Mouse (Mus musculus) gastrocnemius, postnatal 14 days (tissue): Measurements from ENCODE around the gene Pced1b. TPM values are rescaled to one million over a fixed set of nuclear protein-coding genes. Genes with fewer than 3 reads are reported as not detected.

ENCODE experiments used
- DNase-seq: peaks from one replicate; pipeline ENCODE4 v3.0.0; 2021; ENCODE audit warnings: mixed read lengths
- intact Hi-C: fragments of 180-260 bp; cut with DNase I; formaldehyde crosslinking; loops from one replicate; pipeline ENCODE4 v1.15.1; 2025; ENCODE audit warnings: low total_unique reads
- total RNA-seq, 2 experiments: library from RNA; stranded (reverse); gene quantifications; 2 replicates each; pipeline ENCODE4 v1.2.3; 2021

The Pced1b gene
- total RNA-seq, 2 experiments from 2014 or later: 3.7 to 4.1 TPM

DNA sequence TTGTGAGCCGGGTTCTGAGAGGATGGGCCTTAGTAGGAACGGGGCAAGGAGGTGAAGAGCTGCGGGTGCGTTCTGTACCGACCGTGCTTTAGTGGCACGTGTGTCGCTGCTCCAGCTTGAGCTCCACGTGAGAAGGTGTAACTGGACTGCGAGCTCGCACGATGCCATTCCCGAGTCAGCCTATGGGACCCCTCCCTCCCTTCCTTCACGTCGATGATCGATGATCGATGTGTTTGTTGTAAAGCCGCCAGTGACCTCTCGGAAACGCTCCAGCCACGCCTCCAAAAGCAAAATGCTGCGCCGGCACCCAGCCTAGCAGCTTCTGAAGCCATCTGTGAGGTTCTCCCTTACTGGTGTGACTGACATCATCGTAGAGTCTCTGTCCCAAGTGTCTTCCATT, 76.6 kb downstream of the Pced1b start:
- intact Hi-C loops: no loop called here
- DNase-seq: no peak

- intact Hi-C loops: no loop called here
These were observed 77.4 kb downstream of the Pced1b start for GRCm38 (mm10) chr15:97324311-97324710.

DNA sequence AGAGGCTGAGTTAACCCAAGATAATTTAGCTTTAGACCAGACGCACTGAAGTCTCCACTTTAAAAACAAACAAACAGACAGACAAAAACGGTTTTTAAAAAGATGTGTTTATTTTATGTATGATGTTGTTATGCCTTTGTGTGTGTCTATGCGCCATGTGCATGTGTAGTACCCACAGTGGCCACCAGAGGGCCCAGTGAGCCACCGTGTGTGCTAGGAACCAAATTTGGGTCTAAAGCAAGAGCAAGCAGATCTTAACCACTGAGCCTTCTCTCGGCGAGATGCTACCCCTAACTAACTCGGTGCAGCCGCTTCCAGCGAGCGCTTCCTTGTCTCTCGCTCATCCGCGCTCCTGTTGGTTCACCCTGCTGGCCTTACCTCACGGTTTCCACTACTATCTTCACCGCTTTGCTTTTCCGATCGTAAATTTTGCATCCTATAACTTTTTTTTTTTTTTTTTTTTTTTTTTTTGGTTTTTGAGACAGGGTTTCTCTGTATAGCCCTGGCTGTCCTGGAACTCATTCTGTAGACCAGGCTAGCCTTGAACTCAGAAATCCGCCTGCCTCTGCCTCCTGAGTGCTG, 80.7 kb downstream of the Pced1b start:
- intact Hi-C loops: no loop called here
- no peak for DNase-seq

More at GRCm38 (mm10) chr15:97324311-97324710, 77.4 kb downstream of the Pced1b start:
- DNase-seq: no peak

DNA sequence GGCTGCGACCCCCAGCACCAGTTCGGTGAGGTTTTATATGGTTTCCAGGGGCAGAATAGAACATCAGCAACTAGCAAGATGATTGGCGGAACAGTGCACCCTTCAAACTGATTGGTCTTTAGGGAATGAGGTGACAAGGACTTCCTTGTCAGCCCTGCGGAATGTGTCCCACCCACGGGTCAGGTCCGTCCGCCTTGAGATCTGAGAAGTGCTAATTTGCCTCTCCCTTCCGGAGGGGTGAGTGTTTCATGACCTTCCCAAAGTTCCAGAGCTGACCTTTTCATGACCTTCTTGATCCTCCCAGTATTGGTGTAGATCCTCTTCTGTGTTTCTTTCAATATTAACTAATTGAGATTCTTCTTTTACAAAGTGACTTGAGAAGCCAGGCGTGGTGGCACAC, 85.7 kb downstream of the Pced1b start:
- DNase-seq: no peak
- intact Hi-C loops: no loop called here

- intact Hi-C loops: no loop called here
- DNase-seq: no peak
These were observed 90.9 kb downstream of the Pced1b start for GRCm38 (mm10) chr15:97337636-97338352.

DNA sequence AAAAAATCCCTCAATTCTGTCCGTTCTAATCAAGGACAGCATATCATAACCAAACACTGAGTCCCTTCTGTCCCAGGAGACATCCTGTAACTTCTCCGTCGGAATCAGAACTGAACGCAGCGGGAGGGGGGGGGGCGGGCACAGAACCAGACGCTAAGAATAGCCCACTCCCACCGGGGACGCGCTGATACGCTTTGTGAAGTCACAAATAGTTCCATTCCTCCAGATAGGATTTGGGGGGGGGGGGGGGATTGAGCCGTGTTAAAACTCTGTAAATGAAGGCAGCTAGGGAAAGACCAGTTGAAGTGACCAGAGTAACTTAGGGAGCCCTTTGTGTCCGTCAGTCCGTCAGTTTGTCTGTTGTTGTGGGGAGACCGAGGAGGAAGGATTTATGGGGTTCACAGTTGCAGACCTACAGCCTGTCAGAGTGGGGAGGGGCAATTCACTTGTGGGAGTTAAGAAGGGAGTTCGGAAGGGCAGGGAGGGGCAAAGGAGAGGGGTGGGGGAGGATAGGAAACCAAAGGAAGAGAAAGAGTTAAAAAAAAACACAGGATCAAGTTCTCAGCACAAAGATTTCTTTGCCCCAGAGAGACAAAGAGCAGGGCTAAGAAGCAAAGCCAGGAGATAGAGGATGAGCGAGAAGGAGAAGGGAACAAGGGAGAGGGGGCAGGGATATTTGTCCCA, 91.6 kb downstream of the Pced1b start:
- intact Hi-C loops: no loop called here
- DNase-seq: no peak

DNA sequence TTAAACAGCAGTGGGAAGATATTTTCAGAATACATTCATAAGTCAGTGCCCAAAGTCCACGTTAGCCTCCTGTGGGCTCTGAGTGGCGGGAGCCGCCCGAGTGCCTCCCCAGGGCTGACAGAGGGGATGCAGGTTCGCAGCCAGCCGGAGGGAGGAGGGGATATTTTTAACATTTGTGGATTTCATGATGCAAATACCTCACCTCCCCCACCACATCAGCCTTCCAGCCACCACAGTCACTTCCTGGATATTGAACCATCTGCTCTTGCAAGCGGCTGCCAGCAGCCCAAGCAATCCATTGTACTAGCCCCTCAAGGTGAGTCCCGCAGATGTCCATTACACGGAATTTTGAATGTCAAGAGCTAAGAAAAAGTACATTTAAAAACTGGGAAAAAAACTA, 95.4 kb downstream of the Pced1b start:
- intact Hi-C loops: no loop called here
- no peak for DNase-seq

DNA sequence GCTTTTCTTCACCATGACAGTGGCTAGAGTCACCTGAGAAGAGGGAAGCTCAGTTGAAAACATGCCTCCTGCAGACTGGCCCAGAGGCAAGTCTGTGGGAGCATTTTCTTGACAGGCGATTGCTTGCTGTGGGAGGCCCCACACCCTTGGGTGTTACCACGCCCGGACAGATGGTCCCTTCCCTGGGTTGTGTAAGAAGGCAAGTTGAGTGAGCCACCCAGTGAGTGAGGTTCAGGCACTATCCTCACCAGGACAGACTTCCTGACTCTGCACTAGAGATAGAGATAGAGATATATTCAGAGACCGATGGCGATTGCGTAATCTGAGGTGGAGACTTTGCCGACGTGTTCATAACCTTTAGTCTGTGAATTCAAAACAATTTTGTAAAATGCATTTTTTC, 96.0 kb downstream of the Pced1b start:
- DNase-seq: no peak
- intact Hi-C loops: no loop called here

DNA sequence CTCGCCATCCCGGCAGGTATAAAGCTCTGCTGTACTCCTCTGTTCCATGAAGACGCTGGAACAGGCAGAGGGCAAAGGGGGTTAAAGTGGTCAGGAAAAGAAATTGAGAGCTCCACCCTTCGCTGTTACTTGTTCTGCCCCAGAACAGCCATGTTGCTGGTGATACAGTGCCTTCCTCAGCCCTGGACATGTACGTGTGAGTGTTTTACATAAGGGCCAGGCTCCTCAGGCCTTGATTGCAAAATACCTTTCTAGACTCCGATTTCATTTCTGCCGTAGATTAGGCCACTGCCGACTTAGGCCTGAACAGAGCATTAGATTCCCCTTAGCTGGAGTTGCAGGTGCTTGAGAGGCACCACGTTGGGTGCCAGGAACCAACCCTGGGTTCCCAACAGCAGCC, 97.0 kb downstream of the Pced1b start:
- no peak for DNase-seq
- intact Hi-C loops: no loop called here

- intact Hi-C loops: no loop called here
- no peak for DNase-seq
These were observed 98.2 kb downstream of the Pced1b start for GRCm38 (mm10) chr15:97345110-97345509.

DNA sequence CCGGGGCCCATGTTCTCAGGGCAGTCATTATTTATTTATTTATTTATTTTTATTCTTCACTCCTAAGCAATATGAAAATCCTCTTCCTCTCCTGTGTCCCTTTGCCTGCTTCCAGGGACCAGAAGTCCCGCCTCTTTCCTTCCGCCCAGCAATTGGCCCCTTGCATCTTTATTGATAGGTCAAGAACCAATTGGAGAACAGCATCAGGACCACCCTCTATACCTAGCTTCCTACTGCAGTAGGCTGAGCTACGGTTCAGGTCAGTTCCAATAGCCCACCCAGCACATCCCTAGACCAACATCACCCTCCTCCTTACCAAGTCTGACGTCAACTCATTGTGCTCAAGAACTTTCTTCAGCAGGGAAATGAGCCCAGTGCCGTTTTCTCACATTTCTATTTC, 99.0 kb downstream of the Pced1b start:
- intact Hi-C loops: no loop called here
- no peak for DNase-seq

DNA sequence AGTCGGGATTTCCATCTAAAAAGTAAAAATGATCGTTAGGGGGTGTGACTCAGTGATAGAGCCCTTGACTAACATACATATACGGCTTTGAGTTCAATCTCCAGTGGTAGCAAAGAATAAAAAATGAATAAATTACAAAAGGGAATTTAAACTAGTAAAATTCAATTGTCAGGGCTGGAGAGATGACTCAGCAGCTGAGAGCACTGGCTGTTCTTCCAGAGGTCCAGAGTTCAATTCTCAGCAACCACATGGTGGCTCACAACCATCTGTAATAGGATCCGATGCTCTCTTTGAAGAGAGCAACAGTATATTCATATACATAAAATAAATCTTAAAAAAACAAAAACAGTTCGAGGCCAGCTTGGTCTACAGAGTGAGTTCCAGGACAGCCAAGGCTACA, 99.5 kb downstream of the Pced1b start:
- no peak for DNase-seq
- intact Hi-C loops: no loop called here

GRCm38 (mm10) chr15:97346897-97347296, 100.0 kb downstream of the Pced1b start:
- intact Hi-C loops: no loop called here
- no peak for DNase-seq

DNA sequence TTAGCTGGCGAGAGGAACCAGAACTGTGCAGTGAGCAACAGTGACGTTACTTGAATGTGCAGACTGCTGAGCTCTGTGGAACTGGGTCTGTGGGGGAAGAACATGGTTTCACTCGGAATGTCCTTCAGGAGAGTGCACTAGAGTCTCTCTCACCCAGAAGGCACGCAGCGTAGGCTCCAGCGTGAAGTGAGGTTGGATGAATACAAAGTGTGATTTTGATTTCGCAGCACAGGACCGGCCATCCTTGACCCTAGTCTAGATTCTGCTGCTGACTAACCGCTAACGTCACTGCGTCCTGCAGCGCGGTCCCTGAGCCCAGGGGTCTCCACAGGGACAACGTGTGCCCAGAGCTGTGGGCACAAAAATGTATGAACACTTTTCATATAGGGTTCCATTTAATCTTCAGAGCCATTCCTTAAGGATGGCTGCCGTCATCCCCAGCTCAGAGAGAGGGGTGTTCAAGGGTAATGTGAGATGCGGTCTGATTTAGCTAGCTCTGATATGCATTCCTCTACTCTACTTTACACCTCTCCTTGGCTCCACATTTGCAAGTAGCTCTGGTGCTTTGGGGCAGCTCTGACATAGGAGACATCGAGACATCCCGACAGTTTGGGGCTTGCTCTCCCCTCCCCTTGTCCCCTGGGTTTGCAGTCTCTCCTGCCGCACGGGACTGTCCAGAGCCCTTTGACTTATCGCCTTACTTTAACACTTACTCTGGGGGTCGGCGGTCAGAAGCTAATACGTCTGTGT, 101.8 kb downstream of the Pced1b start:
- DNase-seq: no peak
- intact Hi-C loops: no loop called here

GRCm38 (mm10) chr15:97350528-97350927, 103.6 kb downstream of the Pced1b start:
- DNase-seq: no peak
- intact Hi-C loops: loop anchor here (10.0 kb wide), 1 partner anchor 1644 kb away; no protein-coding TSS in a partner anchor

DNA sequence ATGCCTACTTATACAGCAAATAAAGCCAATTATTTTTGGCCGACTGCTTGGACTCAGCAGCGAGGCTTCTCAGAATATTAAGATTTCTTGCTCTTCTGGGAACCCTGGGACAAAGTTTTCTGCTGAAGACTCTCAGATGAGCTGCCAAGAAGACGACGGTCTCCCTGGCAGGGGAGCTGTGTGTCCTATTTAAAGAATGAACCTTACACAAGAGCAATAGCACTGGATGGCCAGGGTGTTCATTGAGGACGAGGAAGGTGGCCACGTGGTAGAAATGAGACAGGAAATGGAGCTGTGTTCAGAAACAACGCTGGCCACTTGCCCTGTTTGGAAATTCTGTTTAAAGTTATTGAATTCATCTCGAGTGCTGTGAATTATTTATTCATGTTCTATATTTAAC, 104.1 kb downstream of the Pced1b start:
- peak; percentile 28 for DNase-seq
- intact Hi-C loops: loop anchor here (10.0 kb wide), 1 partner anchor 1644 kb away; no protein-coding TSS in a partner anchor

DNA sequence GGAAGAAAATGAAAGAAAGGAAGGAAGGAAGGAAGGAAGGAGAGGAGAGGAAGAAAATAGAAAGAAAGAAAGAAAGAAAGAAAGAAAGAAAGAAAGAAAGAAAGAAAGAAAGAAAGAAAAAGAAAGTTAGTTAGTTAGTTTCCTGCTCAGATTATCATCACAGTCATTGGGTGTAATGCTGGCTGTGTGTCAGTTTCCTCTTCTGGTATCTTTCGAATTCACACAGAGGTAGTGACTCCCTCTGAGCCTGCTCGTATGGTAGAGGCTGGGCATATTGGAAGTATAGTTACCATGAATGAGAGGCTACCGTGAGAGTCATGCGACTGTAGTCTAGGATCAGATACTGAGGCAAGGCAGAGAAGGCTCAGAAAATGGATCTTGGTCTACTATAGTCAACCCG, 104.8 kb downstream of the Pced1b start:
- DNase-seq: no peak
- intact Hi-C loops: loop anchor here (10.0 kb wide), 1 partner anchor 1643 kb away; no protein-coding TSS in a partner anchor

DNA sequence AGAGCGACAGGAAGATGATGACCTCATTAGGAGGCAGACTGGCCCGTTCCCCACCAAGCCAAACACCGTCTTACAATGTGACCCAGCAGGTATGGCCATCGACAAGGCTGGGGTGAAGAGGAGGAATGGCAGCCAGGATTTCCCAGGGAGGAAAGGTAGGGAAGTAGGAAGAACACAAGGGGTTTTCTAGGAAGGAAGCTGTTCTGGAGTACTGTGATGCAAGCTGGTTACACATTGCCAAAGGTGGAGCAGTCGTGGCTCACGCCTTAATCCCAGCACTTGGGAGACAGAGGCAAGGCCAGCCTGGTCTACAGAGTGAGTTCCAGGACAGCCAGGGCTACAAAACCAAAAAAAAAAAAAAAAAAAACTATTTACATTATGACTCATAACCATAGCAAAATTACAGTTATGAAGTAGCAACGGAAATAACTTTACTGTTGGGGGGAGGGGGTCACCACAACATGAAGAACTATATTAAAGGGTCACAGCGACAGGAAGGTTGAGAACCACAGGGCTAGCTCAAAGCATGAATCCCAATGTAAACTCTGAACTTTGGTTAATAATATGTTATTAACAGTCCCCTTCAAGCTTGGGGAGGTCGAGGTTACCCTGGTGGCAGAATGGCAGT, 108.9 kb downstream of the Pced1b start:
- no peak for DNase-seq
- intact Hi-C loops: loop anchor here (10.0 kb wide), 1 partner anchor 1639 kb away; no protein-coding TSS in a partner anchor

- intact Hi-C loops: loop anchor here (10.0 kb wide), 1 partner anchor 1638 kb away; no protein-coding TSS in a partner anchor
- no peak for DNase-seq
These were observed 110.1 kb downstream of the Pced1b start for GRCm38 (mm10) chr15:97357016-97357415.
